Mouse (Mus musculus) left cerebral cortex, postnatal 14 days (tissue): ENCODE measurements around the gene Nnmt. TPM values are rescaled to one million over a fixed set of nuclear protein-coding genes. Genes with fewer than 3 reads are reported as not detected.

Experiments used
- DNase-seq, 2 experiments: peaks; one replicate each; pipeline ENCODE4 v3.0.0; 2021 to 2022; ENCODE audit warnings: low spot score in 2 of 2, mixed read lengths in 1 of 2
- intact Hi-C: fragments of 180-260 bp; cut with DNase I; formaldehyde crosslinking; loops from one replicate; pipeline ENCODE4 v1.15.1; 2025
- long read RNA-seq, 2 experiments: library from polyadenylated mRNA; stranded (forward); transcript quantifications; one replicate each; pipeline ENCODE4 v2.0.0; 2021
- total RNA-seq, 2 experiments: library from RNA; stranded (reverse); gene quantifications; 2 replicates each; pipeline ENCODE4 v1.2.3; 2021

The Nnmt gene
- 1 to 10 TPM; 2.0 to 2.4 TPM for total RNA-seq
- long read RNA-seq, experiment 1, partial matches to known transcripts = 0 of 2 reads
- long read RNA-seq, experiment 1, other reads (novel, unspliced or antisense) = 1 of 2 reads
- long read RNA-seq, experiment 2, partial matches to known transcripts = 0 of 6 reads
- long read RNA-seq, experiment 2, other reads (novel, unspliced or antisense) = 4 of 6 reads

DNA sequence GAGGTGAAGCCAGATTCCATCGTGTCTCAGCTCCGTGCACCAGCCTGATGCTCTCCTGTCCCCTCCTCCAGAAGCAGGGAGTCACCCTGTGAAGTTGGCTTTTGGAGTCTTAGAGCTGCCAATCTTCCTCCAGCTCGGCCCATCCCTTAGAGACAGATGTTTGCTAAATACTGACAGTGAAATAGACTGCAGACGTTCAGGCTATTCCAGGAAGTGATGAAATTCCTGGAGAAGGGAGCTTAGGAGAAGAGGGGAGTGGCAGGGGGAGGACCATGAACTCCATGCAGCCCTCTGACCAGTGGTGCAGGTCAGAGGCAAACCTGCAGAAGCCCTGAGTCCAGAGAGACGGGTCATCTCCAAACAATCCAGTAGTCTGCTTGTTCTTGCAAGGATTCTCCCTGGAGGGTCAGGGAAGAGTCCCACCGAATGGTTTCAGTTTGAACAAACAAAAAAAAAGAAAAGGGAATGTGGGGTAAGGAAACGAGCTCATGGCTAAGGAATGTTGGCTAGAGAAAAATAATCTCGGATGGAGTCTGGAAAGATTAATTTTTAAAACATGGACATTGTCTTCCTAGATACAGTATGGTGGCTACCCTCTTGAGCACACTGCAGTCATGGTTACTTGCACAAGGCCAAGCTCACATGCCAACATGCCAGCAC is at the start of gene Nnmt:
TSS of gene Nnmt (minus strand) at position 215 of the 660 bp plus-strand sequence.
- DNase-seq = no peak
- intact Hi-C loops = no loop called here

DNA sequence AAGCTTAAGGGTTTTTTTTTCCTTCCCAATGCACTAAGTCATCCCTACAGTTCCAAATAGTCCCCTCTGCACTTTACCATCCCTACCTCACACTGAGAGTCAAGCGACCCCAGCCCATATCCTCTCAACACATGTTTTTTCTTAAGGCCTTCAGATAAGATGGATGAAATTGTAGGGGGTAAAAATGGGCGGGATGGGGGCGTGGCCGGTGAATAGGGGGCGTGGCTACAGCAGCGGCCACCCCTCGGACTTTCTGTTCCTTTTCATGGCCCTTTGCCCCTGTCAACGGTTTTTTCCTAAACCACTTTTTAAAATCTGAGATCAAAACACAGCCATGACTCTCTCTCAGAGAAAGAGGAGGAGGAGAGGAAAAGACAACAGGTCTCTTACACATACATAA is 49.8 kb upstream of the Nnmt start:
- intact Hi-C loops = no loop called here
- DNase-seq = no peak

DNA sequence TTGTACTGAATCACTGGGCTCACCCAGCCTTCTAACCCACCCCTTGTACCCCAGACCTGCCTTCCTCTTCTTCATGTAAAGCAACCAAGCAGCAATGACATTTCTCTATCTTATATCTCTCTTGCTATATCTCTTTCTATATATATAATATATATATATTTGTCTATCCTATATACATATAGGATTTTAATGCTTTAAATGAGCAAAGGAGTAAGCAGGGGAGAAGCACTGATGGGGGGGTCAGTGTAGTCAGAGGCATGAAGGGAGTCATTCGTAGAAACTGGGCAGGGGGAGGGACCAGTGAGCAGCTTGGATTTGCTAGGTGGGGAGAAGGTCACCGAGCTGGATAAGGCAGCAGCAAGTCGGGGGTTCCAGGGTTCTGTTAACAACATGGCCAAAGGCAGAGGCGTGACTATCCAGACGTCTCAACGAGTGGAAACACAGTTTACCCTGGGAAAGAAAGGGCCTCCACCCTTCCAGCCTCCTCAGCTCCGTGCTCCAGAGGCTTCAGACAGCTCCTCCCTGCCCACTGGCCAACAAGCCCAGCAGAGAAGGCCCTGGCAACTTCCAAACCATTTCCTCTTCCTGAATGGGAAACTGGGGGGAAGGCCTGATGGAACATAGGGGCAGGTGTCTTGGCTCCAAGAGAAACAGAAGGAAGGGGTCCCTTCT is 48.6 kb upstream of the Nnmt start:
- intact Hi-C loops = no loop called here
- no peak for DNase-seq

DNA sequence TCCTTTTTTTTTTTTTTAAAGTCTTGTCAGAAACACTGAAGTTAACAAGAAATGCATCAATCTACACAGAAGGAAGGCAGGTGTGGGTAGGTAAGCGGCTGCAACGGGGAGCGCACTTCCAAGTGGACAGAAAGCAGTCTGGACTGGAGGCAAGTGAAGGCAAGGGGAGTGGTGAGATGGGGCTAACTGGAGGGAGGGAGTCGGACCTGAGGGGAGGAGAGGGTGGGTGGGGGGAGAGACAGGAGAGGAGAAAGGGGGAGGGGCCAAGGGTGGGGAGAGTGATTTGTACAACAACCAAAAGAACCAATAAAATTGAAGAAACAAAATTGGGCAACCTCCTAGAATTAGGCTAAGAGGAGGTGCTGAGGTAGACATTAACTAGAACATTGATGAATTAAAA is 47.1 kb upstream of the Nnmt start:
- intact Hi-C loops = no loop called here
- no peak for DNase-seq

DNA sequence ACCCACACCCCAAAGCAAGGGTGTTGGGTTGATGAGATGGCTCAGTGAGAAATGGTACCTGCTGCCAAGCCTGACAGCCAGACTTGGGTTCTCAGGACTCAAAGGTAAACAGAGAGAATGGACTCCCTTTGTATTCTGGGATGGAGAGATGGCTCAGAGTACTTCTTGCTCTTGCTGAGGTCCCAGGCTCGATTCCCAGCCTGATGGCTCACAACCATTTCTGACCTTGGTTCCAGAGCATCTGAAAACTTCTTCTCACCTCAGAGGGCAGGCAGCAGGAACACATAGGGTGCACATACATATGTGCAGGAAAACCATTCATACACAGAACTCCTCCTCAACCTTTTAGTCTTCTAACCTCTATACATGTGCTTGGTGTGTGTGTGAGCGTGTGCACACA is 45.9 kb upstream of the Nnmt start:
- DNase-seq = no peak
- intact Hi-C loops = no loop called here

DNA sequence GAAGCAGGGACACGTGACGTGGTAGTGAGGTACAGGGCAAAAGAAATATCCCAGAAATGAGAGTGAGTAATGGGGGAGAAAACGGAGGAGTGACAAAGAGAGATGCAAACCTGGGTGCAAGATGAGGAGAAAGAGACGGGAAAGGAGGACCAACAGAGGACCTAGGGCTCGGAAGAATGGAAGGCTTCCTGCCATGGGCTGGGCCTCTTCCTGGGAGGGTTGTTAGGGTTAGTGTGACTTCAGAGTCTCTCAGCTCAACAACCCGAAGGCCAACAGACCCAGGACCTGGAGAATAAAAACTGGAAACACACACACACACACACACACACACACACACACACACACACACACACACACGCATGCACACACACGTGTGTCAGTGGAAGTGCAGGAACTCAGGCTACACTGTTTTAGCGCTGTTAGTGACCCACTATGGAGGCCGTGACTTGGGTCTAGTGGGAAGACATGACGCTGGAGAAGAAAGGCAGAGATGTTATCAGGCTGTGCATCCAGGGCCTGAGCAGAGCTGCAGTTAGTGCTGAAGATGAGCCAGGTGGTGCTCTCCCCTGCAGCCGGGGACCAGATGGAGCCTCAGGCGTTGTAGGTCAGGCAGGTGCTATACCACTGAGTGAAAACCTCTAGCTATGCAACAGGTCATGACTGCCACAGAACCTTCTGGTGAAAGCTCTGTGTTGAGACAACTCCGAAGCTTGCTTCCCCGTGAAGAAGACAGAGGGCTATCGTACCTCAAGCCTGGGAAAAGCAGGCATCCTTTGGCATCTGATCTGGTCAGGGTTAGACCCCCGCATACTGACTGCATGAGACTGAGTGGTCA is 45.1 kb upstream of the Nnmt start:
- intact Hi-C loops = loop anchor here (5.0 kb wide), 3 partner anchors 87 to 837 kb away; partner anchors contain the start of genes Ttc12 and Zbtb16
- no peak for DNase-seq

DNA sequence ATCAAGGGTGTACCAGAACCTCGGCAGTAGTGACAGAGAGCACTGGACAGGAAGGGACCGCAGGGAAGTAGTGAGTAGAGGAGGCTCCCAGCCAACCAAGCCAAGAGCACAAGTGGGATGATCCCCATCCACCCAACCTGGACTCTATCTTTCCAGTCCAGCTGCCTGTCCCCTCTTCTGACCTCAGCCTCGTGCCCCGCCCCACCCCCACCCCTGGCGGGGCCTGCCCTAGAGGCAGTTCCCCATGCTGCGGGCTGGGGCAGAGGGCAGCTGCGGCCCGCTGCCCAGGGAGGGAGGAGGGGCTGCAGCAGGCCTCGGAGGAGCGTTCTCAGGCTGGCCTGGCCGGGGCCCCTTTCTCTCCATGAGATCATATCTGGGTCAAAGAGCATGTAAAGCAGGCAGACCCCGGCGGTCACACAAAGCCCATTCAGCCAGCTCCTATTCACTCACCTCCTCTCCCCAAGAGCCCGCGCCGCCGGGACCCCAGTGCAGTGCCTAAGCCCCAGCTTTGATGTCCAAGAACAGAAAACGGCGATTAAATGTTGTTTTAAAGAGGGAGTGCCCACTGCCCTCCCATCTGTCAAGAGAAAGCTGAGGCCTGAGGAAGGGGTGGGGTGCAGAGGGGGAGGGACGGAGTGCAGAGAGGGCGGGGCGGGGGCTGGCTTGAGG is 44.3 kb upstream of the Nnmt start:
- intact Hi-C loops = loop anchor here (5.0 kb wide), 3 partner anchors 88 to 838 kb away; partner anchors contain the start of genes Ttc12 and Zbtb16
- DNase-seq = no peak

DNA sequence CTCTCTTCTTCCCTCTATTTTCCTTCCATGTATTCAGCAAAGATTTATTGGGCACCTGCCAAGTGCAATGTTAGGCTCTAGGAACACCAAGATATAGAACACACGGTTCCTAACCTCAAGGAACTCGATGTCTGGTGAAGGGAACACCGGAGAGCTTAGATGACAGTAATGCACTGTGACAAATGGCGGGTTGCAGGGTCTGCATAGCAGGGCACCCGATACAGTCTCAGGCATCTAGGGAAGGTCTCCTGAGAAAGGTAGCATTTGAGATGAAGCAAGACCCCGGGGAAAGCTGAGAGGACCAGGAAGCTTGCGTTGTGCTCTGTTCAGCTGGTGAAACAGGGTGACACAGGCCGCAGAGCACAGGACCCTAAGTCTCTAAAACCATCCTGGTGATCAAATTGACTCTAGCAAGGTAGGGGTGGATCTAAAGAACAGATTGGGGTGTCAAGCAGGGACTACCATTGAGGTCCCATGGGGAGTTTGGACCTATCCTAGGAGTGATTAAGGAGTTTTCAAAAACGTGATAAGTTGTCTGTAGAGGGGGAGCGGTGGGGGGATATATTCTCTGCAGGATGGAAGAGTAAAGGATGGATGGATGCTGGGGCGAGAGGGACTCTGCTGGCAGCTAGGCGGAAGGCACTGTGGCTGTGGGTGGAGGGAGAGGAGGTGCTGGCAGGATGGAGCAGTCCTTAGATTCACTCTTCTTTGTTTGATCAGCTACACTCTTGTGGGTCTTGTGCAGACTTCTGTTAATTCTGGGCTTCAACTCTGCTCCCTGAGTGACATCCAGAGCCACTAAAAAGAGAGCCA is 43.5 kb upstream of the Nnmt start:
- intact Hi-C loops = loop anchor here (5.0 kb wide), 3 partner anchors 89 to 839 kb away; partner anchors contain the start of genes Ttc12 and Zbtb16
- DNase-seq = no peak

DNA sequence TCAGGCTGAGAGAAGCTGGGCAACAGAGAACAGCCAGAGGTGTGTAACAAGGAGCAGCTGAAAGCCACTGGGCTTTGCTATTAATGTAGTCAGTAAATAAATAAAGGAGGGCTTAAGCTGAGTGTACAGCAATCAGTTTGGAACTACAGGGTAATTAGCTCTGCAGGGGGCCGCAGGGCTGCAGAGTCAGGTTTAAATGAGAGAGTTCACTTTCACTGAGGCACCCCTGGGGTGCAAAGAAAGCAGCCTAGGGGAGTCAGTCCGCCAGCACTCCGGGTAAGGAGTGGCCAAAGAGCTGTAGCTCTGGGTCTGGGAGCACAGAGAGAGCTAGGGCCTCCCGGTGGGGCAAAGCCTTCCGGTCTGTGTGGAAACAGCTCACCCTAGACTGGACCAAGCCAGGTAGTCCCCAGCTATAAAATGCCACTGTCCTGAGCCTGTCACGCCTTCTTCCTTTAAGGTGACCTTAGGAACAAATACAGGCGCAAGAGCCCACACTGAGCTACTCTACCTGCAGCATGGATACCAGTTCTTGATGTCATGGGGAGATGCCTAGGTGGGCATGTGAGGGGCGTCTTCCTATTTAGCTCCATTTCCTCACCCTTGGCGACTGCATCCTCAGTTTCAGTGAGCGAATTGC is 42.8 kb upstream of the Nnmt start:
- DNase-seq = no peak
- intact Hi-C loops = loop anchor here (2.0 to 5.0 kb wide), 4 partner anchors 90 to 840 kb away; partner anchors contain the start of genes Ttc12 and Zbtb16

DNA sequence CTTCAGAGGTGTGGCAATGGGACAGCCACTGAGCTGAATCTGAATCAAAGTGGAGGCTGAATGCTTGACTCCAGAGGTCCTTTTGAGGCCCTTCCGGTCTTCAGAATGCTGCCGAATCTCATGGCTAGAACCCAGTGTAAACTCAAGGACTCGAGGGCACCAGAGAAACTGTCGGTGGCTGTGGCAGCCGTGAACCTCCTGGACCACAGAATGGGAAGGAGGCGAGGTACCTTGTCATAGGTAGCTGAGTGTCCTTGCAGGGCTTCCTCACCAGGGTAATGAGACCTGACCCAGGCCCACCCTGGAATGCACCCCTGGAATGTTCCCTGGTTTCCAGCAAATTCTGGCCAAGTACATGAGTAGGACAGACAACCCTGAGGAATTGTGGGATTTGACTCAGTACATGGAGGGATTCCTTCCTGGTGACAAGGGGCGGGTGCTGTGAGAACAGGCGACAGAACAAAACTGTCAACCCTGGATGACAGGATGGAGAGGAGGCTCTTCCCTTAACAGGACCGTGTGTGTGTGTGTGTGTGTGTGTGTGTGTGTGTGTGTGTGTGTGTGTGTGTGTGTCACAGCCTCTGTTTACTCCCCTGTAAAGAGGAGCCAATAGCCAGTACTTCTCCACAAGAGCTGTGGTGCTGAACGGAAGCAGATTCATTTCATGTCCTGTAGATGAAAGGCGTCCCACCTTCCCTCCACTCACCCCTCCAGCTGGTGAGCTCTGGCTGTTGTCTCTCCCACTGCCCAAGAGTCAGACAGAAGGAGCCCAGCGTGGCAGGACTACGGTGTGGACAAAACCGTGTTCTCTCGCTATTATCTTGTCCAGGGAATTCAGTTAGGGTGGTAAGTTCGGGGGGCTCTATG is 42.1 kb upstream of the Nnmt start:
- intact Hi-C loops = loop anchor here (1.0 to 5.0 kb wide), 5 partner anchors 90 to 840 kb away; partner anchors contain the start of genes Ttc12 and Zbtb16
- no peak for DNase-seq

DNA sequence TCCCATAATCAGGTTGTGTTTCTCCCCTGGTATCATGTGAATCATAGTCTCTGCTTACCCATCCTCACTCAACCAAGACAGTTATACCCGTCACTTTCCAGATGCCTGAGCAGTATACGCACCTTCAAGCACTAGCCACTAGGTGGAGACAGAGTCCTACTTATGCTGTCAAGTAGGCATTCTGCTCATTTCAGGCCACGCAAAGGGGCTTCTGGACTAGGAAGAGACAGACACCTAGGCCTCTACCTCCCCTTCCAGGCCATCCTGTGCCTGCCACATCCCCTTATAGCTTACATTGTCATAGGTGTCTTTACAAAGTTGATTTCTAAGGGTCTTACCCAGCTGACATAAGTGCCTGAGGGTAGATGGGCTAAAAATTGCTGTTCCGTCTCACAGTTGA is 41.3 kb upstream of the Nnmt start:
- peak; percentile 83 to 88 for DNase-seq
- intact Hi-C loops = loop anchor here (1.0 to 5.0 kb wide), 5 partner anchors 91 to 841 kb away; partner anchors contain the start of genes Ttc12 and Zbtb16

DNA sequence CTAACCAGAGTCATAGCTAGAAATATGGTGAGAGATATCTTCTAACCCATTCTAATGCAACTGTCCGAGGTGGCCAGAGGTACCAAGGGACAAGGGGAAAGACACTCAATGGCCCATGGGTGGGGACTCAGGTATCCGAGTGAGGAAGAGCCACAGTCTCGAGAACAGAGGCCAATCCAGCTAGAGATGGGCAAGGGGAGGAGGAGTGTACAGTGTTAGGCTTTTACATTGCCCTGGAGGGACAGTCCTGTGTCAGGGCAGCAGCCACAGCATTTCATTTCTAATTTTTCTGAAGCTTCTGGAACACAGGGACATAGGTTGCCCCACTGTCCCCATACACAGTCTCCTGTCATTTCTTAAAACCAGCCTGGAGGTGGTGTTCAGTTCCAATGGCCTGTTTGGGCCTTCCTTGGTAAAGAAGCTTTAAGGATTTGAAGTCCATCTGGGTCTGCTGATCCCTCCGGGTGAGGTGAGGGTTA is 40.7 kb upstream of the Nnmt start:
- no peak for DNase-seq
- intact Hi-C loops = loop anchor here (1.0 to 5.0 kb wide), 7 partner anchors 92 to 842 kb away; partner anchors contain the start of genes Ttc12 and Zbtb16

DNA sequence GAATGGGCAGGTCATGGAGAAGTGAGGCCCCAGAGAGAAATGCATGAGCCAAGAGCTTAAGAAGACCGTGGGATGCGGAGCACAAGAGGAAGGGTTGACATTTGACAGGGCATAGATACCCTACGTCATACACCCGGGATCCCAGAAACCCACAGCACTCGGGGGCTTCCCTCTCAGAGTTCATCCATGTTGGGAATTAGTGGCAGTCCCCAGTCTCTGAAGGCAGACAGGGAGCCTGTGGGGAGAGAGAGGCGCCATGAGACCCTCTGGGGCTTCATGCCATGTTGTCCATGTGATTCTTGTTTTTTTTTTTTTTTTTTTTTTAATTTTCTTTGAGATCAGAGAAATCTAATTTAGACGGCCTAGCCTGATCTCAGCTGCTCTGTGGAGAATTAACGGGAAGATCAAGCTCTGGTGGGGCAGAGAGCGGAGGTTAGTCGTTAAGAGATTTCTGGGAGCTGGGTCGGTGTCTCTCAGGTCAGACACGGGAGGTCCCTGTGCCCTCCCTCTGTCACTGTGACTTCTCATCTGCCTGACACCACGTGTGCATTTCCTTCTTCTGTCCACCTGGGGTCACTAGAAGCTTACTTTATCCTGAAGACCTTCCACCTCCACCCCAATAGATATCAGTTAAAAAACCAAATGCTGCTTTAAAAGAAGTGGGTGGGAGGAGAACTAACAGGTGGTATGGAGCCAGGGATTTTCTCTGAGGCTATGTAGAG is 40.1 kb upstream of the Nnmt start:
- intact Hi-C loops = loop anchor here (1.0 to 5.0 kb wide), 5 partner anchors 92 to 842 kb away; partner anchors contain the start of genes Ttc12 and Zbtb16
- peak; percentile 37 to 59 for DNase-seq

DNA sequence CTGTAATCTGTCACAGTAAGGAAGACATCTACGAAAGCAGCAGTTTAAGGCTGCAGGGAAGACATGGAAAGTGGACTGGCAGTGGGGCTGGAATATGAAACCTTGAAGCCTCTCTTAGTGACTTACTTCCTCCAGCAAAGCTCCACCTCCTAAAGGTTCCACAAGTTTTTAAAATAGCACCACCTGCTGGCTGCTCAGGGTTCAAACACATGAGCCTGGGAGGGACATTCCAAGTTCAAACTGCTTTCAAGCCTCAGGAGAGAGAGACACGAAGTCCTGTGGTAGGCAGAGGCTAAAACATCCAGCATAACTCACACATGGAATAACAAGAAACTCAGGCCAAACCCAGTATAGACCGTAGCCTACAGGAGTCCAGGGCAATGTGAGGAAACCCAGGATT is 39.4 kb upstream of the Nnmt start:
- intact Hi-C loops = loop anchor here (2.0 kb wide), 1 partner anchor 328 kb away; no protein-coding TSS in a partner anchor
- DNase-seq = no peak

DNA sequence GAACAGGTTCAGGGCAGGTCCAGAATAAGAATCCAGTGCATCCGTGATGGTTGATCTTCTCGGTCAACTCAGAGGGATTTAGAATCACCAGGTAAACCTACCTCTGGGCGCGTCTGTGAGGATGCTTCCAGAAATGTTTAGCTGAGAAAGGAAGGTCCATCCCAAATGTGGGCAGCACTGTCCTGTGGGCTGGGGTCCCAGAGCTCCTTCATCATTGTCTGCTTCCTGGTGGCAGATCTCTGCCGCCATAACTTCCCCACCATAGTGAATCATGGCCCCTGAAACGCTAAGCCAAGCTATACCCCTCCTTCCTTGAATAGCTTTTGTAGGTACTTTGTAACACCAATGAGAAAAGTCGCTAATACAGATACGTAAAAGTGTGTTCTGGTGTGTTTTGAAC is 36.7 kb upstream of the Nnmt start:
- DNase-seq = no peak
- intact Hi-C loops = no loop called here

DNA sequence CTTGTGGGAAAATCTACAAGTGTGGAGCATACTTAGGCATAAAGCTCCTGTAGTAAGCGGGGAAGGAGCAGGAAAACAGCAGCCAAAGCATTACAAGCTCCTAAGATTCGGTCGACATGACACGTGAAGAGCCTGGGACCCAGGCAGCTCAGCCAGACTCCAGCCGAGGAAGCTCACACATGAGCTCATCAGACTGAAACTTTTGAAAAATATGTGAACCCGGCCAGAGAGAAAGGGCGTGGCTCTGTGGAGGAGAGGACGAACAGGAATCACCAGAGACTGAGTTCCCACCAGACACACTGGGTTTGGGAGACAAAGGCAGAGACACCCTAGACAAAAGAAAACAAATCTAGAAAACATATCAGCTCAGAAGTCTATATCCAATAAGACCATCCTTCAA is 35.9 kb upstream of the Nnmt start:
- DNase-seq = no peak
- intact Hi-C loops = no loop called here
